Mouse (Mus musculus) E14TG2a.4 (cell line): Measurements from ENCODE around the gene U90926.

Experiments used
- CTCF ChIP-seq: conservative IDR thresholded peaks from 2 replicates; pipeline ENCODE4 v1.5.1; 2014; ENCODE audit warnings: low read length
- NANOG ChIP-seq: IDR thresholded peaks from 2 replicates; pipeline ENCODE4 v1.6.1; 2014; ENCODE audit warnings: borderline replicate concordance, low read length, mixed read lengths
- POU5F1 ChIP-seq: IDR thresholded peaks from 2 replicates; pipeline ENCODE4 v1.6.1; 2014; ENCODE audit warnings: low read length, borderline replicate concordance

DNA sequence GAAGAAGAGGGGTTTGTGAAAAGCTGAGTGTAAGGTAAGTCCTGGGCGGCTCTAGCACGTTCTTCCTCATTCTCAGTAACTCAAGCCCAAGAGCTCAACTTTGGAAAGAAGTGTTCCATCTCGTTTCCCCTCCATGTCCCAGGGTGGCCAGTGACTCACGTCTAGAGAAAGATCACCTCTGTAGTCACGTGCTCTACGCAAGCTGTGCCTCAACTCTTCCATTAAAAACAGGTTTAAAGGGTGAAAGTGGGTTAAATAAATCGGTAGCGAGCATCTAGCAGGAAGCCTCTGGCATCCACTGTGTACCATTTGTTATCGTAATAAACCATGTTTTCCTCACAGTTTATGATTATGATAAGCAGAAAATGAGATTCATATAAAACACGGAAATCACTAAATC, 16.6 kb upstream of the U90926 start:
- no peak for TF ChIP-seq CTCF
- no peak for TF ChIP-seq POU5F1
- no peak for TF ChIP-seq NANOG
